Mouse (Mus musculus) forebrain, embryonic 12.5 days (tissue): ENCODE results near the gene Gtdc1. TPM values are rescaled to one million over a fixed set of nuclear protein-coding genes. Genes with fewer than 3 reads are reported as not detected.
A peak's percentile ranks its signal among the peaks of the same experiment; 100 is the strongest.

ENCODE experiments used
- ATAC-seq: fragments of 200-750 bp; cut with Nextera tagmentation; 2 replicates; pipeline ENCODE4 v1.8.0; 2017; ENCODE audit warnings: moderate TSS enrichment; ENCODE audit not compliant: low FRiP score
- H3K27ac ChIP-seq: fragments of 300-500 bp; sonication (generic); 2 replicates; pipeline ENCODE4 v1.5.1; 2016; ENCODE audit warnings: mild to moderate bottlenecking
- H3K27me3 ChIP-seq: fragments of 300-500 bp; sonication (generic); 2 replicates; pipeline ENCODE4 v1.6.1; 2016; ENCODE audit warnings: mild to moderate bottlenecking
- H3K36me3 ChIP-seq: fragments of 300-500 bp; sonication (generic); replicated peaks from 2 replicates; pipeline ENCODE4 v1.6.1; 2016; ENCODE audit warnings: mild to moderate bottlenecking
- H3K4me1 ChIP-seq: fragments of 300-500 bp; sonication (generic); 2 replicates; pipeline ENCODE4 v1.6.1; 2016
- H3K4me2 ChIP-seq: fragments of 300-500 bp; sonication (generic); 2 replicates; pipeline ENCODE4 v1.6.1; 2016; ENCODE audit warnings: mild to moderate bottlenecking, moderate library complexity
- H3K4me3 ChIP-seq: fragments of 300-500 bp; sonication (generic); replicated peaks from 2 replicates; pipeline ENCODE4 v1.5.1; 2016; ENCODE audit warnings: mild to moderate bottlenecking
- H3K9ac ChIP-seq: fragments of 300-500 bp; sonication (generic); 2 replicates; pipeline ENCODE4 v1.6.1; 2016; ENCODE audit warnings: mild to moderate bottlenecking
- H3K9me3 ChIP-seq: fragments of 300-500 bp; sonication (generic); 2 replicates; pipeline ENCODE4 v1.6.1; 2016
- WGBS: fragments of 180-500 bp; shearing (Covaris S2); methylation state at CpG from one replicate; pipeline ENCODE4 v1.1.7; 2016; 5-methylcytosine and 5-hydroxymethylcytosine counted together
- polyA plus RNA-seq: library from polyadenylated mRNA; unstranded; fragments of >200 nt; fragmentation: Nextera tagmentation; extraction: Ambion mirVana; gene quantifications from 2 replicates; pipeline ENCODE4 v1.2.1, GENCODE M21; 2016

The Gtdc1 gene
- polyA plus RNA-seq = 18.6 and 19.2 TPM in 2 replicates

GRCm38 (mm10) chr2:44927482-44927811, at the start of gene Gtdc1:
TSS of gene Gtdc1 (minus strand) at chr2:44927657.
- Histone ChIP-seq H3K4me2 (peak within 1 kb of the TSS; percentile 81), H3K4me3 (peak within 1 kb of the TSS; percentile 68), H3K27ac (peak within 1 kb of the TSS; percentile 92), H3K4me1 (peaks cover 7% of the 10 kb centered on the region; the same call in 1 of the 2 replicates), H3K9ac (peak within 1 kb of the TSS; percentile 85), H3K27me3 (no peaks in the 10 kb centered on the region), H3K9me3 (no peaks in the 10 kb centered on the region), H3K36me3 (no peaks in the 10 kb centered on the region)
- ATAC-seq = no peak; the same call in 1 of the 2 replicates
- WGBS = under 1% methylated on average over 26 of the region's 27 CpGs

GRCm38 (mm10) chr2:44977051-44977450, 49.6 kb upstream of the Gtdc1 start:
- no peak for ATAC-seq
- H3K4me3 ChIP-seq = no peak overlapping the region

GRCm38 (mm10) chr2:44976484-44976883, 49.0 kb upstream of the Gtdc1 start:
- H3K9me3 ChIP-seq = no peaks in the 10 kb centered on the region
- 52% methylated on average over 4 of the region's 4 CpGs for WGBS
- 0 out of 2 replicates have a peak, but pooled peaks cover 3% of the 10 kb centered on the region for H3K27me3 ChIP-seq
- no peak overlapping the region for H3K4me2 ChIP-seq
- H3K4me3 ChIP-seq = no peak overlapping the region
- no peak overlapping the region for H3K27ac ChIP-seq
- H3K9ac ChIP-seq = no peak overlapping the region
- no peak for ATAC-seq
- peaks cover 15% of the 10 kb centered on the region for H3K4me1 ChIP-seq
- H3K36me3 ChIP-seq = no peaks in the 10 kb centered on the region

More at GRCm38 (mm10) chr2:44977051-44977450, 49.6 kb upstream of the Gtdc1 start:
- WGBS = 81% methylated on average over 3 of the region's 3 CpGs
- Histone ChIP-seq H3K27ac (no peak overlapping the region), H3K27me3 (0 out of 2 replicates have a peak, but pooled peaks cover 3% of the 10 kb centered on the region), H3K4me1 (peaks cover 15% of the 10 kb centered on the region), H3K36me3 (no peaks in the 10 kb centered on the region), H3K9me3 (no peaks in the 10 kb centered on the region), H3K9ac (no peak overlapping the region), H3K4me2 (no peak overlapping the region)

GRCm38 (mm10) chr2:44973828-44974227, 46.4 kb upstream of the Gtdc1 start:
- H3K9me3 ChIP-seq = no peaks in the 10 kb centered on the region
- peaks cover 1% of the 10 kb centered on the region; the same call in 1 of the 2 replicates for H3K4me1 ChIP-seq
- no peak for ATAC-seq
- 0 out of 2 replicates have a peak, but pooled peaks cover 2% of the 10 kb centered on the region for H3K27me3 ChIP-seq
- no peak overlapping the region for H3K4me2 ChIP-seq
- no peak overlapping the region for H3K27ac ChIP-seq
- H3K4me3 ChIP-seq = no peak overlapping the region
- WGBS = 90% methylated on average over 6 of the region's 6 CpGs
- H3K36me3 ChIP-seq = no peaks in the 10 kb centered on the region
- no peak overlapping the region for H3K9ac ChIP-seq

DNA sequence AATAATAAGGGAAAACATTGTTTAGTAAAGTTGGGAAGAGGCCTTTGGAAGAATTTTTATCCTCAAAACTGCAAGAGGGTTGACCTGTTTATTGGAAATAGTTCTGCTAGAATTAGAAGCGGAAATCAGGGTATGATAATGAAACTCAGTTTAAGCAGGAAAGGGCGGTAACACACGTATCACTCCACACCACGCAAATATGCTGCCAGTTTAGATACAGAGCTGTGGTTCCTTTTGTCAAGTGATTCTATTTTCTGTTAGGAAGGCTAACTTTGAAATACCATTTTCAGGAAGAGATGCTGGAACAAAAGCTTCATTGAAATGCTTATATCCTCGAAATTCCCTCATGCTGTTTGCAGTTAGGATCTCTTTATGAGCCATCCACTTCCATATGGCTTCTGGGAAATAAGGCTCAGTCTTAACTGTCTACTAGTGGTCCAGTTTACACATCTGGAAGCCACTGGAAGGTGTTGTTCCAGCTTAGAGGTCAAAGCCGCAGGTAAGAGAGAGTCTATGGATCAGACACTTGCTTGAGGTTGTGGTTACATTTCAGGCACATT, 42.7 kb upstream of the Gtdc1 start:
- Histone ChIP-seq H3K4me3 (no peak overlapping the region), H3K4me1 (no peaks in the 10 kb centered on the region), H3K36me3 (no peaks in the 10 kb centered on the region), H3K4me2 (no peak overlapping the region), H3K27me3 (no peaks in the 10 kb centered on the region), H3K27ac (no peak overlapping the region), H3K9me3 (no peaks in the 10 kb centered on the region), H3K9ac (no peak overlapping the region)
- 93% methylated on average over 6 of the region's 6 CpGs for WGBS
- no peak for ATAC-seq

GRCm38 (mm10) chr2:44969640-44970039, 42.2 kb upstream of the Gtdc1 start:
- Histone ChIP-seq H3K4me1 (no peaks in the 10 kb centered on the region), H3K4me2 (no peak overlapping the region), H3K27me3 (no peaks in the 10 kb centered on the region), H3K9me3 (no peaks in the 10 kb centered on the region), H3K27ac (no peak overlapping the region), H3K36me3 (no peaks in the 10 kb centered on the region), H3K9ac (no peak overlapping the region), H3K4me3 (no peak overlapping the region)
- WGBS = 90% methylated on average over 1 of the region's 1 CpGs
- no peak for ATAC-seq

DNA sequence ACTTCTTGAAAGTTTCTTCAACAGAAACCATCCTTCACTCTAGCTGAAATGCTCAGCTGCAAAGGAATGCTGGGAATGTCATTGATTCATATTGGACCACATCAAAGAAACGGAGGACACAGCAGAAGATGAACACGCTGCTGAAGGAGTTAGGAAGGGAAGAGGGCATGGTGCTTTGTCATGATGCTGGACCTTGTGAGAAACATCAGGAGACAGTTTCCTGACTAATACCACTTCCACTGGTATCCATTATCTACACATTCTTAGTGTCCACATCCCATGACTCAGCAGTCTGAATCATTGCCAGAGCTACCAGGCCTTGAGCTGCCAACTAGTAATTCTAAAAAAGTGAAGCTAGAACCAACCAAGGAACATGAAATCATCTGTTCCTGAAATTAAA, 41.8 kb upstream of the Gtdc1 start:
- no peaks in the 10 kb centered on the region for H3K36me3 ChIP-seq
- no peaks in the 10 kb centered on the region for H3K4me1 ChIP-seq
- no peak overlapping the region for H3K4me3 ChIP-seq
- WGBS = 60% methylated on average over 2 of the region's 2 CpGs
- H3K27ac ChIP-seq = no peak overlapping the region
- no peak for ATAC-seq
- H3K27me3 ChIP-seq = no peaks in the 10 kb centered on the region
- H3K9me3 ChIP-seq = no peaks in the 10 kb centered on the region
- no peak overlapping the region for H3K4me2 ChIP-seq
- no peak overlapping the region for H3K9ac ChIP-seq

GRCm38 (mm10) chr2:44965834-44966555, 38.5 kb upstream of the Gtdc1 start:
- Histone ChIP-seq H3K4me1 (no peaks in the 10 kb centered on the region), H3K4me3 (no peak overlapping the region), H3K27ac (no peak overlapping the region), H3K27me3 (no peaks in the 10 kb centered on the region), H3K4me2 (no peak overlapping the region), H3K9me3 (no peaks in the 10 kb centered on the region), H3K9ac (no peak overlapping the region), H3K36me3 (no peaks in the 10 kb centered on the region)
- ATAC-seq = no peak
- WGBS = 96% methylated on average over 2 of the region's 2 CpGs

- WGBS = 93% methylated on average over 5 of the region's 5 CpGs
- no peaks in the 10 kb centered on the region for H3K9me3 ChIP-seq
- no peak overlapping the region for H3K9ac ChIP-seq
- ATAC-seq = no peak
- no peak overlapping the region for H3K4me3 ChIP-seq
- no peaks in the 10 kb centered on the region for H3K36me3 ChIP-seq
- H3K4me1 ChIP-seq = no peaks in the 10 kb centered on the region
- no peak overlapping the region for H3K27ac ChIP-seq
- H3K4me2 ChIP-seq = no peak overlapping the region
- no peaks in the 10 kb centered on the region for H3K27me3 ChIP-seq
Observed at GRCm38 (mm10) chr2:44962620-44963019, 35.2 kb upstream of the Gtdc1 start.

GRCm38 (mm10) chr2:44961192-44961591, 33.7 kb upstream of the Gtdc1 start:
- Histone ChIP-seq H3K9me3 (no peaks in the 10 kb centered on the region), H3K4me1 (no peaks in the 10 kb centered on the region), H3K27me3 (no peaks in the 10 kb centered on the region), H3K27ac (no peak overlapping the region), H3K4me3 (no peak overlapping the region), H3K36me3 (no peaks in the 10 kb centered on the region), H3K4me2 (no peak overlapping the region), H3K9ac (no peak overlapping the region)
- WGBS = 87% methylated on average over 4 of the region's 4 CpGs
- no peak for ATAC-seq

- Histone ChIP-seq H3K27me3 (no peaks in the 10 kb centered on the region), H3K4me3 (no peak overlapping the region), H3K4me2 (no peak overlapping the region), H3K27ac (no peak overlapping the region), H3K9ac (no peak overlapping the region), H3K4me1 (no peaks in the 10 kb centered on the region), H3K9me3 (no peaks in the 10 kb centered on the region), H3K36me3 (no peaks in the 10 kb centered on the region)
- ATAC-seq = no peak
- 88% methylated on average over 3 of the region's 3 CpGs for WGBS
Observed at GRCm38 (mm10) chr2:44960561-44960960, 33.1 kb upstream of the Gtdc1 start.

- Histone ChIP-seq H3K27ac (no peak overlapping the region), H3K4me2 (no peak overlapping the region), H3K4me3 (no peak overlapping the region), H3K9ac (no peak overlapping the region), H3K4me1 (no peaks in the 10 kb centered on the region), H3K36me3 (no peaks in the 10 kb centered on the region), H3K27me3 (no peaks in the 10 kb centered on the region), H3K9me3 (no peaks in the 10 kb centered on the region)
- WGBS = 95% methylated on average over 1 of the region's 1 CpGs
- no peak for ATAC-seq
Observed at GRCm38 (mm10) chr2:44957329-44957797, 29.9 kb upstream of the Gtdc1 start.

GRCm38 (mm10) chr2:44956232-44956631, 28.8 kb upstream of the Gtdc1 start:
- Histone ChIP-seq H3K27ac (no peak overlapping the region), H3K36me3 (no peaks in the 10 kb centered on the region), H3K9ac (no peak overlapping the region), H3K4me2 (no peak overlapping the region), H3K4me1 (no peaks in the 10 kb centered on the region), H3K9me3 (no peaks in the 10 kb centered on the region), H3K4me3 (no peak overlapping the region), H3K27me3 (no peaks in the 10 kb centered on the region)
- WGBS = 79% methylated on average over 3 of the region's 3 CpGs
- ATAC-seq = no peak
